Mouse (Mus musculus): ENCODE measurements around the gene Dtd1.

Dtd1 gene

GRCm38 (mm10) chr2:144709704-144710103 lies 110.0 kb downstream of the Dtd1 start:
- no peak for DNase-seq (ENCODE audit: low read depth in 1 of 2, low spot score in 2 of 2)

GRCm38 (mm10) chr2:144714596-144714995 lies 114.9 kb downstream of the Dtd1 start:
- no peak for DNase-seq (ENCODE audit: low read depth in 1 of 2, low spot score in 2 of 2)

GRCm38 (mm10) chr2:144715211-144715768 lies 115.6 kb downstream of the Dtd1 start:
- no peak for DNase-seq (ENCODE audit: low read depth in 1 of 2, low spot score in 2 of 2)

GRCm38 (mm10) chr2:144716248-144716647 lies 116.6 kb downstream of the Dtd1 start:
- no peak for DNase-seq (ENCODE audit: low read depth in 1 of 2, low spot score in 2 of 2)

GRCm38 (mm10) chr2:144718273-144718672 lies 118.6 kb downstream of the Dtd1 start:
- no peak for DNase-seq (ENCODE audit: low read depth in 1 of 2, low spot score in 2 of 2)

- no peak for DNase-seq (ENCODE audit: low read depth in 1 of 2, low spot score in 2 of 2)
Measured at GRCm38 (mm10) chr2:144719294-144719693, 119.6 kb downstream of the Dtd1 start.

GRCm38 (mm10) chr2:144719718-144720117 lies 120.0 kb downstream of the Dtd1 start:
- DNase-seq (ENCODE audit: low read depth in 1 of 2, low spot score in 2 of 2) = no peak

- DNase-seq (ENCODE audit: low read depth in 1 of 2, low spot score in 2 of 2) = no peak
Measured at GRCm38 (mm10) chr2:144720407-144720959, 120.8 kb downstream of the Dtd1 start.

GRCm38 (mm10) chr2:144724679-144725078 lies 125.0 kb downstream of the Dtd1 start:
- DNase-seq (ENCODE audit: low read depth in 1 of 2, low spot score in 2 of 2) = no peak

- DNase-seq (ENCODE audit: low read depth in 1 of 2, low spot score in 2 of 2) = no peak
Measured at GRCm38 (mm10) chr2:144727136-144727535, 127.4 kb downstream of the Dtd1 start.

GRCm38 (mm10) chr2:144729776-144730175 lies 130.1 kb downstream of the Dtd1 start:
- DNase-seq (ENCODE audit: low read depth in 1 of 2, low spot score in 2 of 2) = no peak

GRCm38 (mm10) chr2:144738161-144738560 lies 138.5 kb downstream of the Dtd1 start:
- no peak for DNase-seq (ENCODE audit: low read depth in 1 of 2, low spot score in 2 of 2)

GRCm38 (mm10) chr2:144738576-144738975 lies 138.9 kb downstream of the Dtd1 start:
- DNase-seq (ENCODE audit: low read depth in 1 of 2, low spot score in 2 of 2) = no peak

GRCm38 (mm10) chr2:144740577-144740997 lies 140.9 kb downstream of the Dtd1 start:
- no peak for DNase-seq (ENCODE audit: low read depth in 1 of 2, low spot score in 2 of 2)

- no peak for DNase-seq (ENCODE audit: low read depth in 1 of 2, low spot score in 2 of 2)
Measured at GRCm38 (mm10) chr2:144741973-144742372, 142.3 kb downstream of the Dtd1 start.

GRCm38 (mm10) chr2:144743316-144743715 lies 143.6 kb downstream of the Dtd1 start:
- no peak for DNase-seq (ENCODE audit: low read depth in 1 of 2, low spot score in 2 of 2)

GRCm38 (mm10) chr2:144745266-144745665 lies 145.6 kb downstream of the Dtd1 start:
- no peak for DNase-seq (ENCODE audit: low read depth in 1 of 2, low spot score in 2 of 2)

GRCm38 (mm10) chr2:144746046-144746783 lies 146.5 kb downstream of the Dtd1 start:
- no peak for DNase-seq (ENCODE audit: low read depth in 1 of 2, low spot score in 2 of 2)

GRCm38 (mm10) chr2:144753604-144754003 lies 153.9 kb downstream of the Dtd1 start:
- DNase-seq (ENCODE audit: low read depth in 1 of 2, low spot score in 2 of 2) = no peak

- DNase-seq (ENCODE audit: low read depth in 1 of 2, low spot score in 2 of 2) = no peak
Measured at GRCm38 (mm10) chr2:144755016-144755415, 155.3 kb downstream of the Dtd1 start.

- no peak for DNase-seq (ENCODE audit: low read depth in 1 of 2, low spot score in 2 of 2)
Measured at GRCm38 (mm10) chr2:144760666-144761065, 161.0 kb downstream of the Dtd1 start.

GRCm38 (mm10) chr2:144763706-144764105 lies 164.0 kb downstream of the Dtd1 start:
- no peak for DNase-seq (ENCODE audit: low read depth in 1 of 2, low spot score in 2 of 2)
